Mouse (Mus musculus) lung, postnatal 25 days (tissue): ENCODE measurements around the gene Rgma.

Source experiments
- DNase-seq: peaks from one replicate; pipeline ENCODE4 v3.0.0; 2022; ENCODE audit warnings: low spot score

Gene Rgma

DNA sequence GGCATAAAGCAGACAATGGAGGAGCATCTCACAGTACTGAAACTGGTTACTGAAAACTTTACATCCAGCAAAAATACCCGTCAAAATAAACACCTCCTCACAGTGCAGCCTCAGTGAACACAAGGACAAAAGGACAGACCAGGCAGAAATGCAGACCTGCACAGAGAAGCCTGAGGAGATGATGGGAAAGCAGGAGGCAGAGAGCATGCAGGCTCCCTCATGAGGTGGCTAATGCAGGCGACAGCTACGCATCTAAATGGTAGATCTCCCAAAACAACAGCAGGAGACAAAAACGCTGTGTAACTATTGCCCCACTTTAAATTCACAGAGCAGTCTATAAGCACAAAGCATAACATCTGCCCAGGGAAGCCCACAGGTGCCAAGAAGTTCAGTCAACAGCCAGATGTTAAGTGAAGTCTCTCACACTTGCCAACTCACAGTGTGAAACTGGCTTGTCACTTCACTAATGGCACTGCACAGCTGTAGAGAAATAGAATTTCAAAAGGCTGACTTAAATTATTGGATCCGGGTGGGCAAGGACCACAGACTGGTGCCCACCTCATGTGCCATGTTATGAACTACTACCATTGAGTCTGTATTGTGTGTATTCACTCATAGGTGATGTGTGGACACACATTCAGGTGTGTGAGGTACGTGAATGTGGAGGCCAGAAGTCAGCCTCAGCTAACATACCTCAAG lies 58.5 kb downstream of the Rgma start:
- DNase-seq = no peak

DNA sequence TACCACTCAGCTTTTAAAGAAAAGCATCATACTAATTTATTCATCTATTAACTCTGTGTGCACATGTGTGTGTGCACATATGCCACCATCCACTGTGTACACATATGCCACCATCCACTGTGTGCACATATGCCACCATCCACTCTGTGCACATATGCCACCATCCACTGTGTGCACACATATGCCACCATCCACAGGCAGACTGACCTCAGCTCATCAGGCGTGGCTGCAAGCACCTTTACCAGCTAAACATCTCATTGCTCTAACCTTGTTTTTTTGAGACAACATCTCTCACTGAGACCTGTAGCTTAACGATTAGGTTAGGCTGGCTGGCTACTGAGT lies 59.0 kb downstream of the Rgma start:
- DNase-seq = no peak

DNA sequence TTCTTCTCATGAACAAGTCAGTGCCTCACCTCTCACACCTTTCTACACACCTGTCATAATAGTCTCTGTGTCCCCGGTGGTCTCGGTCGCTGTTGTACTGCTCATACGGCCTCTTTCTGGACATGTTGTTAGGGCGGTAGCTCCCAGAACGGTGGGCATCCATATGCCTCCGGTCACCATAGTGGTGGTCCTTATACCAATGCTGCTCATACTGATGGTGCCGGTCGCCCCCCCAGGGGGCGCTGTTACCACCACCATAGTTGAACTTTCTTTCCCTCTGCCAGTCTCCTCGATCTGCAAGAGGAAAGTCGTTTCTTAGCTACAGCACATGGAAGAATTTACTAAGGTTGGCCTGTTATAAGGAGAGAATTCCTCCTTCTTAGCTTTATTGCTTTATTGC lies 60.4 kb downstream of the Rgma start:
- DNase-seq = no peak

DNA sequence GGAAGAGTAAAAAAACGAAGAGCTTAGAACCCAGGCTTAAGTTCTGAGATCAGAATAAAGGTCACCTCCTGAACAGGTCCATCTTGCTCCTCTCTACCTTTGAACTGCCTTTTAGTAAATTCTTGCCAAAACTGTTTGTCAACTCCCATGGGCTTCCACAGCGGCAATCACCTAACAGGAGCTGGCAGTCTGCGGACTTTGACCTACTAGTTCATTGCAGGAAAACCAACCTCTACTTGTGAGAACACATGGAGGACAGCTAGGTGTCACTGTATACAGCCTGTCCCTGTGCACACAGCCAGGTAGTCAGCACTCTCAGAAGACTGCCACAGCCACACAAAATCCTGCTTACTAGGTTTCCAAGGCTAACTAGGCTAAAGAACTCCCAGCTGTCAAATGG lies 66.5 kb downstream of the Rgma start:
- DNase-seq = no peak

DNA sequence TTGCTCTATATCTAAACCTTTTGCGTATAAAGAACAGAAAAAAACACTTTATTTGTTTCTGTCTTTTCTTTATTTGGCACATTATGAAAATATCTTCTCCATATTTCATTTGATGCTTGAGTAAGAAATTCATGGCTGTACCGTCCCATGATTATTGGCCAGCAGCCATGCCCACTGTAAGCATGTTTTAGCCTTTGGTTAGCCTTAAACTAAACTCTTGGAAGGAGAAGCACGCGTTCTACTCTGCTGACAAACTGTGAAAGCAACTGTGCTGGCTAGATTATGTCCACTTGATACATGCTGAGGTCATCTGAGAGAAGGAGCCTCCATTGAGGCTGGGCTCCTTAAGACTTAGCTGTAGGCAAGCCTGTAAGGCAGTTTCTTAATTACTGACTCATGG lies 66.9 kb downstream of the Rgma start:
- no peak for DNase-seq

DNA sequence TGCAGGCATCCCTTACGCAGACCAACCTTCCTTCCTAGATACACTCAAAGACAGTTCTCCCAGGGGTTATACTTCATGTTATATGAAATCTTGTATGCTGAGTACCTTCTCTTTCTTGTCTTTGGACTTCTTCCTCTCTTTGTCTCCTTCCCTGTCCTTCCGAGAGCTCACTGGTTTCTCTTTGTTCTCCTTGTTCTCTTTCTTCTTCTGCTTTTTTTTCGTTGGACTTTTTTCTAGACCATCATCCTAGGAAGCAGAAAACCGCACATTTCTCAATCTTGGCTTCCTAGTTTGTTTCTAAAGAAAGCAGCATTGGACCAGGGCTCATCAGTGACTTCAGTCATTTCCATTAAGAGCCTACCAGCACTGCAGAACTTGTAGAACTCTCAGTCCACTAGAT lies 76.3 kb downstream of the Rgma start:
- DNase-seq = no peak

DNA sequence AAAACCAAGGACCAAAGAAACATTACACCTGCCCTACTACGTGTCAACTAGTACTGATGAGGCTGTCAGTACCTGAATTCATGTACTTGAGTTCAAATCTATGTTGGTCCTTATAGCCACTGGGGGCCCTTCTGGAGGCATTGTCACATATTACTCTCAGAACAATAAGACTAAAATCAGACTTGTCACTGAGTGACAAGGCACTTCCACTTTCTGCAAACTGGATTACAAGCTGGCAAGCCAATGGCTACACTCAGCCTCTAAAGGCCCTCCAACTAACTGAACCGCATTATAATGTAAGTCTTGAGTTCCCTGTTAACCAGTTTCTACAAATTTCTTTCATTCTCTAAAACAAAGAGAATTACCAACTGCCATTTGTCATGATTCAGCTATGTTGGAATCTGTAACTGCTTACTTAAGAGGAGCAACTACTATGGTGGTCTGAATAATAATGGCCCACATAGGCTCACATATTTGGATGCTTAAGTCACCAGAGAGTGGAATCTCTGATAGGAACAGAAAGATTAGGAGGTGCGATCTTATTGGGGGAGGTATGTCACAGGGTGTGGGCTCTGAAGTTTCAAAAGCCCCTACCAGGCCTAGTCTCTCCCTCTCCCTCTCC lies 77.0 kb downstream of the Rgma start:
- DNase-seq = no peak

DNA sequence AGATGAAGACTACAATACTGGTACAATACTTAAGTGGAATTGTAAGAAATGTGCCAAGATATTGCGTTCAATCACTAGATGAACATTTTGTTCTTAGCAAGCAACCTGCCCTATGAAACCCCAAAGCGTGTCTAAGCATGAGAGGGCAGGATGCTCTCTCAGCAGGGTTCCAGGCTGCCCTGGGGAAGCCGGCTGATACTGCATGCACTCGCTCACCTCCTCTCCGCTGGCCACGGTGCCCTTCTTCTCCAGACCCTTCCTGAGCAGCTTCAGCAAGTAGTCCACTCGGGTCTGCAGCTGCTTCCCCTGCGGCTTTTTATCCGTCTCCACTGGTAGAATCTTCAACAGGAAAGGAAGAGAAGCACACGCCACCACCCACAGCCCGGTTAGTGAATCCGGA lies 78.8 kb downstream of the Rgma start:
- no peak for DNase-seq

DNA sequence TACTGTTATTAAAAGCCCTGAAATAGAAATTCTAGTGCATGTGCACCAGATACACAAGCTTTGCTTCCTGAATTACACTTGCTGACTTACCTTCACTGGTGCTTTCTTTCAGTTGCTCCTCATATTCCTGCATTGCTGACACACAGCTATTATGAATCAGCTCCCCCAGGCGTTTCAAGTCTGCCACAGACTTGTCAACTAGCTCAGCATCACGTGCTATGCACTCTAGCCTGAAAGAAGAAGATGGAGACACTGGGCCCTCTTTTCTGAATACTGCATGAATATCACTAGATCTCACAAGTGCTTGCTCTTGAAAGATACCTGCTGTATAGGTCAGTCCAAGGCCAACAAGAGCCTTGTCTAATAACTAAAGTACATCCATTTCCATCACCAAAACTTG lies 88.2 kb downstream of the Rgma start:
- no peak for DNase-seq

DNA sequence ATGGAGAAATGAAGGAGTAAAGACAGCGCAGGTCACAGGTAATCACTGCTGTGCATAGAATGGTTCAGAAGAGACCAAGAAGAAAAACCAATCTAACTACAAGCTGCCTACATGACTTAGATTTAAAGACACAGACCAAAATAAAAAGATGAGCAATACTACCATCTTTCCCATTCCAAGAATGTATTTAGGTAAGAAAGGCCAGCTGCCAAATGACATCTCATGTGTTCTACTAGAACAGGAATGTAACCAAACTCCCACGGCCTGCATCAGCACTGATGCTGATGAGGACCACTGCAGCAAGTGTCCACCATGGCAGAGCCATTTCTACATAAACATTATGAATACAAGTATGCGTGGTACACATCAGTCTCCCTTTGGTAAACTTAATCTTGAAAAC lies 92.4 kb downstream of the Rgma start:
- no peak for DNase-seq
